Mouse (Mus musculus) monocyte, adult 5-6 weeks (primary cell): Measurements from ENCODE around the gene Slc35b2. TPM values are rescaled to one million over a fixed set of nuclear protein-coding genes. Genes with fewer than 3 reads are reported as not detected.

Experiments
- ATAC-seq: fragments of 153-309, 156-312 bp; replicated peaks from 2 replicates; pipeline ENCODE4 v1.8.0; 2017; ENCODE audit warnings: mild to moderate bottlenecking; ENCODE audit not compliant: low TSS enrichment, insufficient number of reproducible peaks, severe bottlenecking, poor library complexity, low FRiP score
- total RNA-seq: library from RNA; stranded (forward); fragments of 200-1000, 200-491, 200-594 nt; gene quantifications from 3 replicates; pipeline ENCODE4 v1.2.3, GENCODE M21; 2017

The Slc35b2 gene
- total RNA-seq, 1 experiment from 2014 or later: 47.1 TPM

DNA sequence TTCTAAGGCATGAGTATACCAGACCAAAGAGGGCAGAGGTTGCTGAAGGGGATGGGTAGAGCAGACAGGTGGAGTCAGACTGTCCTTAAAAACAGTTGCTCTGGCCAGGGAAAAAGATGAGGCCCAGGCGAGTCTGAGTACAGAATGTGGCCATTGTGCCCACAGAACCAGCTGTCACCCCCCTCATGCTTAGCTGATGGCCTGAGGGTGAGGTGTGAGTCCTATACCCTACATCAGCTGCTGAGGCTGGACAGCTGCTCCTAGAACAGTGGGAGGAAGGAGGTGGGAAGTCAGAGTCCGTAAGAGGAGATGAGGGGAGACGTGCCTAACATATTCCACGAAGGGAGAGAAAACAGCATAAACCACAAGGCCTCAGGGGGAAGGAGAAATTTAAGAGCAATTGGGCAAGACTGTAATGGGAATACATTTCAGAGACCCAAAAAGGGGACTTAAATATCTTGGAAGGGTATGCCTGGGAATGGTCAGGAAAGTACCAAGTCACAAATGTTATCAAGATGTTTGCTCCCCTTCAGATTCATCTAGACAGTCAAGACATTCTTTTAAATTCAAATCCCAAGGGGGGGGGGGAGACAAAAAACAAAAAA is 52.5 kb downstream of the Slc35b2 start:
- no peak for ATAC-seq

DNA sequence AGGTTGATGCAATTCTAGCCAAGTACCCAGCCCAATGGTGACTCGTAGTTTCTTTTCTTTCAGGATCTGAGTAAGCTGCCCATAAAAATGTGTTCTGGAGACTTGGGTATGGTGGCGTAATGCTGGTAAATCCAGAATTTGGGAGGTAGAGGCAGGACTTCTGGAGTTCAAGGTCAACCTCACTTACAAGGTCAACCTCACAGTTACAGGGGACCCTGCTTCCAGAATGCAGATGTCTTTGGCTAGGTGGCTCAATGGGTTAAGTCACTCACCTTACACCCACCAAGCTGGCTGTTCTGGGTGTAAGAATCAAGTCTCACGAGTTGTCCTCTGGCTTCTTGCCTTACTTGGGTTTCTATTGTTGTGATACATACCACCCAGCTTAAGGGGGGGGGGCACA is 53.0 kb downstream of the Slc35b2 start:
- ATAC-seq: no peak

Other genes with a start within 250 kb of the Slc35b2 start
- 104 to 149 TPM (median 135 TPM) in 3 replicates for gene Cdc5l, start 130.1 kb upstream of the Slc35b2 start, total RNA-seq
- gene Spats1, start 88.5 kb upstream of the Slc35b2 start, total RNA-seq: not detected in 3 replicates
- 3.1 to 5.3 TPM (median 4.3 TPM) in 3 replicates for gene Aars2, start 57.0 kb upstream of the Slc35b2 start, total RNA-seq
- not detected in 3 replicates for gene Tcte1, start 40.4 kb upstream of the Slc35b2 start, total RNA-seq
- 0.10 to 0.32 TPM in 2 of 3 replicates, not detected in the other for gene Tmem151b, start 14.2 kb upstream of the Slc35b2 start, total RNA-seq
- 55.6 to 60.0 TPM (median 55.9 TPM) in 3 replicates for gene Nfkbie, start 8.2 kb upstream of the Slc35b2 start, total RNA-seq
- 826 to 1,618 TPM (median 1,101 TPM) in 3 replicates for gene Hsp90ab1, start 9.4 kb downstream of the Slc35b2 start, total RNA-seq
- 34.4 to 64.6 TPM (median 37.8 TPM) in 3 replicates for gene Slc29a1, start 35.7 kb downstream of the Slc35b2 start, total RNA-seq
- not detected in 3 replicates for gene Mymx, start 38.2 kb downstream of the Slc35b2 start, total RNA-seq
- 0.68 TPM in 1 of 3 replicates, not detected in the others for gene Capn11, start 95.5 kb downstream of the Slc35b2 start, total RNA-seq
- gene Mrpl14, start 122.4 kb downstream of the Slc35b2 start, total RNA-seq: 7.8 to 26.8 TPM (median 18.1 TPM) in 3 replicates
- gene Tmem63b, start 123.0 kb downstream of the Slc35b2 start, total RNA-seq: 17.1 to 29.0 TPM (median 19.7 TPM) in 3 replicates
- not detected in 3 replicates for gene 1600014C23Rik, start 170.0 kb downstream of the Slc35b2 start, total RNA-seq